Mouse (Mus musculus) bone marrow, adult 2 months (tissue): ENCODE measurements around the gene Plekha5.

Experiments
- CTCF ChIP-seq: fragments of 200-500 bp; IDR thresholded peaks from 2 replicates; pipeline ENCODE4 v1.5.1; 2011; ENCODE audit warnings: low read length, control low read depth; ENCODE audit not compliant: control insufficient read depth, insufficient read depth
- POLR2A ChIP-seq: fragments of 200-500 bp; IDR thresholded peaks from 2 replicates; pipeline ENCODE4 v1.6.1; 2011; ENCODE audit warnings: low read depth, mild to moderate bottlenecking, control low read depth, low read length, borderline replicate concordance; ENCODE audit not compliant: control insufficient read depth

DNA sequence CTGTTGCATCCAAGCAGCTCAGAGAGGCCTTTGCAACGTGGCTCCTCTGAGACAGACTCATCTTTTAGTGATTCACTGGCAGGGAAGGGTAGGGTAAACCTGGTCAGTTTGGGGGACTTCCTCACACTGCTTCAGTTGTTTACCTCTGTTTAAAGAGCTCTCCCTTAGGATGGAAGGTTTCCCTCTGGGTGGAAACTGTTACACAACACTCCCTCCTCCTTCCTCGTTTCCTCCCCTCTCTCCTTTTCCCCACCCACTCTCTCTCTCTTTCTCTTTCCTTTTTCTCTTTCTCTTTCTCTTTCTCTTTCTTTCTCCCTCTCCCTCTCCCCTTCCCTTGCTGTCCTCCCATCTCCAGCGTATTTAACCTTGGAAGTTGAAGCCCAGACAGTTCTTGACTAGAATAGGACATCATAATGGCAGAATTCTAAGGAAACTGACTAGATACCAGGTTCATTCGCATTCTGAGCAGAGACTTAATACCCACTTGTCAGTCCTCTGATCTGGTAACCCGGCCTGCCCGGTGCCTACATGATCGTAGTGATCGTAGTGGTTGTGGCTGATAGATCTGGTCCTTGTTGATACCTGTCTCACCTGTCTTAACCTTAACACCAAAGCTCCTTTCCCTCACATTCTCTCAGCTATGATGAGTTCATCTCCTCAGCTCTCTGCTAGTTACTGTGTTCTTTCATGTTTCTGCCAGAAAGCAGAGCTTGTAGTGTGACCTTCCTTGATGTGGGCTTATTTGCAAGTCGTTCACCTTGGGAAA lies 137.5 kb downstream of the Plekha5 start:
- TF ChIP-seq POLR2A (no peak), CTCF (no peak)
